Mouse (Mus musculus): ENCODE results near the gene Zkscan17.
"Not testable (repeated sequence)": the region's sequence is repeated elsewhere in the genome, so short reads cannot be mapped to it uniquely, and the experiment has no call there.

Gene Zkscan17

GRCm38 (mm10) chr11:59526472-59527080 lies at the start of gene Zkscan17:
Zkscan17 (minus strand) TSS chr11:59526751.
- peak; percentile 26 for DNase-seq

- DNase-seq = not testable (repeated sequence)
Observed at GRCm38 (mm10) chr11:59576135-59576534, 49.6 kb upstream of the Zkscan17 start, which contains the start of gene Olfr222. Olfr222 (minus strand) TSS chr11:59576235.

GRCm38 (mm10) chr11:59575726-59576125 lies 49.2 kb upstream of the Zkscan17 start:
- no peak for DNase-seq

- DNase-seq = no peak
Observed at GRCm38 (mm10) chr11:59569306-59569705, 42.8 kb upstream of the Zkscan17 start.

GRCm38 (mm10) chr11:59562837-59563236 lies 36.3 kb upstream of the Zkscan17 start:
- no peak for DNase-seq

GRCm38 (mm10) chr11:59562336-59562735 lies 35.8 kb upstream of the Zkscan17 start:
- no peak for DNase-seq

GRCm38 (mm10) chr11:59560906-59561305 lies 34.4 kb upstream of the Zkscan17 start:
- no peak for DNase-seq

GRCm38 (mm10) chr11:59554535-59554934 lies 28.0 kb upstream of the Zkscan17 start:
- DNase-seq = no peak

GRCm38 (mm10) chr11:59554127-59554526 lies 27.6 kb upstream of the Zkscan17 start:
- DNase-seq = no peak

- no peak for DNase-seq
Observed at GRCm38 (mm10) chr11:59544005-59544404, 17.5 kb upstream of the Zkscan17 start.

- no peak for DNase-seq
Observed at GRCm38 (mm10) chr11:59543376-59543775, 16.8 kb upstream of the Zkscan17 start.

- no peak for DNase-seq
Observed at GRCm38 (mm10) chr11:59542442-59542841, 15.9 kb upstream of the Zkscan17 start.

GRCm38 (mm10) chr11:59541324-59541723 lies 14.8 kb upstream of the Zkscan17 start, which contains the start of gene Nlrp3:
Nlrp3 (plus strand) TSS chr11:59541568.
- DNase-seq = no peak

GRCm38 (mm10) chr11:59540123-59540522 lies 13.6 kb upstream of the Zkscan17 start:
- no peak for DNase-seq

GRCm38 (mm10) chr11:59538387-59538786 lies 11.8 kb upstream of the Zkscan17 start:
- DNase-seq = peak; percentile 19 to 46

GRCm38 (mm10) chr11:59537218-59538130 lies 10.9 kb upstream of the Zkscan17 start:
- DNase-seq = peak in 1 of 2 experiments; percentile 35

GRCm38 (mm10) chr11:59531562-59531961 lies 5.0 kb upstream of the Zkscan17 start:
- no peak for DNase-seq

- DNase-seq = no peak
Observed at GRCm38 (mm10) chr11:59530870-59531535, 4.5 kb upstream of the Zkscan17 start.

- no peak for DNase-seq
Observed at GRCm38 (mm10) chr11:59530221-59530620, 3.7 kb upstream of the Zkscan17 start.

- DNase-seq = peak; percentile 80 to 84
Observed at GRCm38 (mm10) chr11:59525237-59525636, 1.3 kb downstream of the Zkscan17 start.

- DNase-seq = no peak
Observed at GRCm38 (mm10) chr11:59524150-59524549, 2.4 kb downstream of the Zkscan17 start.

- DNase-seq = no peak
Observed at GRCm38 (mm10) chr11:59519741-59520495, 6.6 kb downstream of the Zkscan17 start.
